Mouse (Mus musculus) cerebellum, adult 2 months (tissue): ENCODE results near the gene Syne3. TPM values are rescaled to one million over a fixed set of nuclear protein-coding genes. Genes with fewer than 3 reads are reported as not detected.

Experiments used
- DNase-seq, 2 experiments: peaks; one replicate each; pipeline ENCODE4 v3.0.0; 2021
- H3K27ac ChIP-seq: fragments of 200-500 bp; 2 replicates; pipeline ENCODE4 v1.5.1; 2012; ENCODE audit warnings: low read length, control low read depth, inconsistent platforms; ENCODE audit not compliant: insufficient read depth
- H3K27me3 ChIP-seq: fragments of 200-500 bp; 2 replicates; pipeline ENCODE4 v1.6.1; 2012; ENCODE audit warnings: inconsistent platforms, mild to moderate bottlenecking, low read length, moderate library complexity; ENCODE audit not compliant: control insufficient read depth, insufficient read depth
- H3K4me1 ChIP-seq: fragments of 200-500 bp; 2 replicates; pipeline ENCODE4 v1.6.1; 2011; ENCODE audit warnings: low read length; ENCODE audit not compliant: control insufficient read depth, insufficient read depth
- H3K4me3 ChIP-seq: fragments of 200-500 bp; replicated peaks from 2 replicates; pipeline ENCODE3; 2011; ENCODE audit warnings: mild to moderate bottlenecking, low read depth, low read length, control low read depth; ENCODE audit not compliant: insufficient read depth
- CTCF ChIP-seq: fragments of 200-500 bp; IDR thresholded peaks from 2 replicates; pipeline ENCODE4 v1.5.1; 2011; ENCODE audit warnings: low read depth, mild to moderate bottlenecking, control low read depth, low read length, moderate library complexity, borderline replicate concordance; ENCODE audit not compliant: insufficient read depth
- POLR2A ChIP-seq: fragments of 200-500 bp; IDR thresholded peaks from 2 replicates; pipeline ENCODE4 v1.6.1; 2011; ENCODE audit warnings: low read length, control low read depth, borderline replicate concordance; ENCODE audit not compliant: insufficient read depth
- WGBS: fragments of 180-500 bp; shearing (Covaris S2); methylation state at CpG from one replicate; pipeline ENCODE4 v1.1.7; 2018; 5-methylcytosine and 5-hydroxymethylcytosine counted together
- polyA plus RNA-seq: library from polyadenylated mRNA; depleted of rRNA; stranded (reverse); fragments of >200 nt; gene quantifications from 2 replicates; pipeline ENCODE4 v1.2.3, GENCODE M21; 2012

Gene Syne3
- polyA plus RNA-seq, 1 experiment: 1.2 TPM

GRCm38 (mm10) chr12:105021441-105022069, 11.9 kb upstream of the Syne3 start:
- TF ChIP-seq POLR2A (no peak), CTCF (no peak)
- H3K27ac ChIP-seq: no peak overlapping the region
- no peaks in the 10 kb centered on the region for H3K27me3 ChIP-seq
- no peaks in the 10 kb centered on the region for H3K4me1 ChIP-seq
- no peak overlapping the region for H3K4me3 ChIP-seq
- DNase-seq: no peak
- WGBS: 93% methylated on average over 8 of the region's 8 CpGs

- Histone ChIP-seq H3K27ac (no peak overlapping the region), H3K4me3 (no peak overlapping the region), H3K27me3 (no peaks in the 10 kb centered on the region), H3K4me1 (no peaks in the 10 kb centered on the region)
- TF ChIP-seq POLR2A: no peak
- TF ChIP-seq CTCF: no peak
- 64% methylated on average over 19 of the region's 19 CpGs for WGBS
- DNase-seq: no peak
Observed at GRCm38 (mm10) chr12:105019359-105020219, 10.0 kb upstream of the Syne3 start.

GRCm38 (mm10) chr12:105016639-105017038, 7.0 kb upstream of the Syne3 start:
- TF ChIP-seq POLR2A (no peak), CTCF (no peak)
- WGBS: 29% methylated on average over 10 of the region's 10 CpGs
- H3K4me1 ChIP-seq: no peaks in the 10 kb centered on the region
- H3K27ac ChIP-seq: no peak overlapping the region
- DNase-seq: no peak
- no peak overlapping the region for H3K4me3 ChIP-seq
- H3K27me3 ChIP-seq: 0 out of 2 replicates have a peak, but pooled peaks cover 1% of the 10 kb centered on the region

GRCm38 (mm10) chr12:105016199-105016598, 6.6 kb upstream of the Syne3 start:
- WGBS: 32% methylated on average over 4 of the region's 4 CpGs
- no peak overlapping the region for H3K27ac ChIP-seq
- DNase-seq: no peak
- 0 out of 2 replicates have a peak, but pooled peaks cover 1% of the 10 kb centered on the region for H3K27me3 ChIP-seq
- H3K4me1 ChIP-seq: no peaks in the 10 kb centered on the region
- TF ChIP-seq POLR2A (no peak), CTCF (no peak)
- no peak overlapping the region for H3K4me3 ChIP-seq

GRCm38 (mm10) chr12:105013065-105013464, 3.5 kb upstream of the Syne3 start:
- no peak overlapping the region for H3K4me3 ChIP-seq
- DNase-seq: no peak
- peaks cover 6% of the 10 kb centered on the region; the same call in 1 of the 2 replicates for H3K27me3 ChIP-seq
- TF ChIP-seq CTCF: no peak
- TF ChIP-seq POLR2A: no peak
- 47% methylated on average over 17 of the region's 17 CpGs for WGBS
- no peaks in the 10 kb centered on the region for H3K4me1 ChIP-seq
- H3K27ac ChIP-seq: no peak overlapping the region

- no peak overlapping the region for H3K4me3 ChIP-seq
- no peak for DNase-seq
- TF ChIP-seq CTCF: no peak
- no peak for TF ChIP-seq POLR2A
- H3K27me3 ChIP-seq: peaks cover 6% of the 10 kb centered on the region; the same call in 1 of the 2 replicates
- H3K27ac ChIP-seq: no peak overlapping the region
- WGBS: 97% methylated on average over 4 of the region's 4 CpGs
- H3K4me1 ChIP-seq: no peaks in the 10 kb centered on the region
Observed at GRCm38 (mm10) chr12:105012314-105012713, 2.7 kb upstream of the Syne3 start.

- WGBS: 100% methylated on average over 1 of the region's 1 CpGs
- H3K4me1 ChIP-seq: no peaks in the 10 kb centered on the region
Observed at GRCm38 (mm10) chr12:105011589-105011988, 2.0 kb upstream of the Syne3 start.

More at GRCm38 (mm10) chr12:105011589-105011988, 2.0 kb upstream of the Syne3 start:
- H3K4me3 ChIP-seq: no peak overlapping the region
- peaks cover 6% of the 10 kb centered on the region; the same call in 1 of the 2 replicates for H3K27me3 ChIP-seq
- no peak for DNase-seq
- TF ChIP-seq POLR2A: no peak
- no peak for TF ChIP-seq CTCF
- no peak overlapping the region for H3K27ac ChIP-seq
